Mouse (Mus musculus) heart, embryonic 12.5 days (tissue): ENCODE data around the gene Tgds. TPM values are rescaled to one million over a fixed set of nuclear protein-coding genes. Genes with fewer than 3 reads are reported as not detected.

Experiments used
- ATAC-seq: fragments of 200-750 bp; cut with Nextera tagmentation; 2 replicates; pipeline ENCODE4 v1.8.0; 2017; ENCODE audit warnings: moderate TSS enrichment, moderate library complexity; ENCODE audit not compliant: insufficient number of reproducible peaks, low FRiP score
- H3K27ac ChIP-seq: fragments of 300-500 bp; sonication (generic); 2 replicates; pipeline ENCODE4 v1.5.1; 2016; ENCODE audit warnings: mild to moderate bottlenecking, moderate library complexity; ENCODE audit not compliant: poor library complexity, severe bottlenecking
- H3K27me3 ChIP-seq: fragments of 300-500 bp; sonication (generic); replicated peaks from 2 replicates; pipeline ENCODE4 v1.6.1; 2016; ENCODE audit warnings: mild to moderate bottlenecking, moderate library complexity
- H3K36me3 ChIP-seq: fragments of 300-500 bp; sonication (generic); 2 replicates; pipeline ENCODE4 v1.6.1; 2016; ENCODE audit warnings: mild to moderate bottlenecking, moderate library complexity
- H3K4me1 ChIP-seq: fragments of 300-500 bp; sonication (generic); replicated peaks from 2 replicates; pipeline ENCODE4 v1.6.1; 2016; ENCODE audit warnings: mild to moderate bottlenecking
- H3K4me2 ChIP-seq: fragments of 300-500 bp; sonication (generic); 2 replicates; pipeline ENCODE4 v1.6.1; 2016; ENCODE audit warnings: mild to moderate bottlenecking, moderate library complexity
- H3K4me3 ChIP-seq: fragments of 300-500 bp; sonication (generic); 2 replicates; pipeline ENCODE4 v1.5.1; 2016; ENCODE audit warnings: mild to moderate bottlenecking
- H3K9ac ChIP-seq: fragments of 300-500 bp; sonication (generic); 2 replicates; pipeline ENCODE4 v1.6.1; 2016; ENCODE audit warnings: mild to moderate bottlenecking, moderate library complexity
- H3K9me3 ChIP-seq: fragments of 300-500 bp; sonication (generic); replicated peaks from 2 replicates; pipeline ENCODE4 v1.6.1; 2016; ENCODE audit warnings: mild to moderate bottlenecking, moderate library complexity
- WGBS: fragments of 180-500 bp; shearing (Covaris S2); methylation state at CpG from one replicate; pipeline ENCODE4 v1.1.7; 2016; 5-methylcytosine and 5-hydroxymethylcytosine counted together
- polyA plus RNA-seq: library from polyadenylated mRNA; unstranded; fragments of >200 nt; fragmentation: Nextera tagmentation; extraction: Ambion mirVana; gene quantifications from 2 replicates; pipeline ENCODE4 v1.2.1, GENCODE M21; 2016

Tgds gene
- polyA plus RNA-seq: 34.7 and 35.3 TPM in 2 replicates

GRCm38 (mm10) chr14:118132642-118132977, at the start of gene Tgds:
Gene Tgds (minus strand): TSS chr14:118132755.
- Histone ChIP-seq H3K9me3 (no peaks in the 10 kb centered on the region), H3K36me3 (peaks cover 26% of the 10 kb centered on the region), H3K4me2 (peak within 1 kb of the TSS; percentile 84), H3K27ac (peak within 1 kb of the TSS; percentile 2; the same call in 1 of the 2 replicates), H3K27me3 (peaks cover 4% of the 10 kb centered on the region), H3K4me3 (peak within 1 kb of the TSS; percentile 75), H3K4me1 (peaks cover 18% of the 10 kb centered on the region), H3K9ac (peak within 1 kb of the TSS; percentile 87)
- under 1% methylated on average over 28 of the region's 28 CpGs for WGBS
- peak; percentile 83 for ATAC-seq

DNA sequence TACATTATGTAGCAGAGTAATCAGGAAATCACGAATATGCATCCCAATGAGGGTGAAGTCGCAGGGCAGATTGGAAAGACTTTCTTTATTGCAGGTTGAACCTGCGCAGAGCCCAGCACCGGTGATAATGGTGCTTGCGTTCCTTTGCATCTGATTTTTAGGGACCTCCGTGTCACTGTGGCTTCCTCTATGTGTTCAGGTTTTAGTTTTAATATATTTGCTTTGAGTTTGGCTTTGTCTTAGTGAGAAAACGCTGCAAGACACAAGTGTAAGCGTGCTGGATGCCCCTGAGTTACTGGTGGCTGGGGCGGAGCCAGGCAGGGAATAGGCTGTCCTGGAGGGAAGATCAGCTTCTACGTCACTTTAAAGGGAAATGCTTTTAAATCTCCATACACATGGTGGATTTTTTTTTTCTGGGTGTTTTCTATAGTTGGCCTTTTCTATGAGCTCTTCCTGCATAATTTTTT, 48.2 kb upstream of the Tgds start:
- H3K36me3 ChIP-seq: no peaks in the 10 kb centered on the region
- H3K27ac ChIP-seq: peak overlapping the region; percentile 77; the same call in 1 of the 2 replicates
- H3K27me3 ChIP-seq: no peaks in the 10 kb centered on the region
- peak overlapping the region; percentile 61 for H3K4me3 ChIP-seq
- peak overlapping the region; percentile 60; the same call in 1 of the 2 replicates for H3K9ac ChIP-seq
- peak overlapping the region; percentile 88 for H3K4me2 ChIP-seq
- ATAC-seq: peak; percentile 81
- 0 out of 2 replicates have a peak, but pooled peaks cover 2% of the 10 kb centered on the region for H3K4me1 ChIP-seq
- no peaks in the 10 kb centered on the region for H3K9me3 ChIP-seq
- WGBS: 6% methylated on average over 10 of the region's 10 CpGs

DNA sequence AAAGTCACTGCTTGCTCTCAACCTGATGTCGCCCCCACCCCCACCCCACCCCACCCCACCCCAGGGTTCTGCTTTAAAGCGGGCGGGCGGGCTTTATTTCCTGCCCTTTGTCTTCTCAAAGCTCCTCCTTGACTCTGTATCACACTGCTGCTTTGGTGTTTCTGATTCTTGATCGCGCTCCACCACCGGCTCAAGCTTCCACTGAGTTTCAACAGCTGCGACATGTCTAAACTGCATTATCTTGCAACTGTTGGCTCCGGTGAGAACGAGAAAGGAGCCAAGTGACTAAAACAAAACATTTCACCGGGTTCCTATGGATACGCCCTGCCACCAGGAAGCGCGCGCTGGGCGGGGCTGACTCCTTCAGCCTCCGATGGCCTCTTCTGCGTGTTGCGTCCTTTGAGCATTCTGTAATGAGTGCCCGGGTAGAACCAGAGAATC, 47.6 kb upstream of the Tgds start:
- under 1% methylated on average over 20 of the region's 20 CpGs for WGBS
- Histone ChIP-seq H3K4me3 (peak overlapping the region; percentile 61), H3K4me2 (peak overlapping the region; percentile 88), H3K36me3 (no peaks in the 10 kb centered on the region), H3K27ac (peak overlapping the region; percentile 77), H3K4me1 (0 out of 2 replicates have a peak, but pooled peaks cover 2% of the 10 kb centered on the region), H3K9me3 (no peaks in the 10 kb centered on the region), H3K27me3 (no peaks in the 10 kb centered on the region), H3K9ac (peak overlapping the region; percentile 60)
- ATAC-seq: peak; percentile 88

- Histone ChIP-seq H3K27me3 (no peaks in the 10 kb centered on the region), H3K27ac (peak overlapping the region; percentile 77), H3K9ac (peak overlapping the region; percentile 60), H3K4me1 (0 out of 2 replicates have a peak, but pooled peaks cover 2% of the 10 kb centered on the region), H3K4me3 (peak overlapping the region; percentile 61), H3K36me3 (no peaks in the 10 kb centered on the region), H3K4me2 (peak overlapping the region; percentile 88), H3K9me3 (no peaks in the 10 kb centered on the region)
- 32% methylated on average over 7 of the region's 7 CpGs for WGBS
- no peak for ATAC-seq
Observed at GRCm38 (mm10) chr14:118179701-118180100, 47.1 kb upstream of the Tgds start.

DNA sequence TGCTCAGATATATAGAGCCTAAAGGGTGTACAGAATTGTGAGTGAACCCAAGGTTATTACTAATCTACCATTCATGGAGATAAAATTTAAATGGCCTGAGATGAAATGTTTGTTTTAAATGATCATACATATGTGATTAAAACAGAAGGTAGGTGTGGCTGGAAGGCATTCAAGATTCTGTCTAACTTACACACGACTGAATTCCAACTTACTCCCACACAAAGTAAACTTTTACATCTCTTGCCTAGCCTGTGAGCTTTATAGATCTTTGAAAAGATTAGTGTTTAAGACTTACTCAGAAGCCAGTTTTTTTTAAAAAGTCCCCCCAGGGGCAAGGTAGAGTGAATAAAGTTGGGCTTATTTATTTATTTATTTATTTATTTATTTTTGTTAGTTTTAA, 46.7 kb upstream of the Tgds start:
- Histone ChIP-seq H3K4me3 (no peak overlapping the region), H3K36me3 (no peaks in the 10 kb centered on the region), H3K4me1 (0 out of 2 replicates have a peak, but pooled peaks cover 2% of the 10 kb centered on the region), H3K27ac (no peak overlapping the region), H3K4me2 (no peak overlapping the region; the same call in 1 of the 2 replicates), H3K9ac (no peak overlapping the region), H3K9me3 (no peaks in the 10 kb centered on the region), H3K27me3 (no peaks in the 10 kb centered on the region)
- ATAC-seq: no peak
- whole genome bisulfite sequencing: 43% methylated on average over 1 of the region's 1 CpGs

DNA sequence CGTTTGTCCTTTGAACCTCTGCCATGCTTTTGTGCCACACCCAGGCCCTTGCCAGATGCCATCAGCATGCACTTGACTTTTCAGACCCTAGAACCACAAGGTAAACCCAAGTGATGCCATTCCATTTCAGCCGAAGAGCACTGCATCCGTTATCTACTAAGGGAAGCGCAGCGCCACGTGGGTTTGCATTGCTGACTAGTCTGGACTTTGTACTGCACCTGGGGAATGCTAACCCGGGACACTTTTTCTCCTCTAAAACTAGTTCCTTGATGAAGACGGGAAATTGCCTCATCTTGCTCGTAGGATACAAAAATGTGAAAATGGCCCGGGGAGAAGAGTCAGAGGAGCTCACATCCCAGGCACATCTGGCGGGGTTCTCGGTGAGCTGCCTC, 43.1 kb upstream of the Tgds start:
- Histone ChIP-seq H3K4me3 (no peak overlapping the region), H3K9ac (no peak overlapping the region), H3K4me2 (no peak overlapping the region), H3K4me1 (peaks cover 10% of the 10 kb centered on the region; the same call in 1 of the 2 replicates), H3K9me3 (no peaks in the 10 kb centered on the region), H3K36me3 (no peaks in the 10 kb centered on the region), H3K27me3 (no peaks in the 10 kb centered on the region), H3K27ac (no peak overlapping the region)
- WGBS: 80% methylated on average over 12 of the region's 12 CpGs
- no peak for ATAC-seq

DNA sequence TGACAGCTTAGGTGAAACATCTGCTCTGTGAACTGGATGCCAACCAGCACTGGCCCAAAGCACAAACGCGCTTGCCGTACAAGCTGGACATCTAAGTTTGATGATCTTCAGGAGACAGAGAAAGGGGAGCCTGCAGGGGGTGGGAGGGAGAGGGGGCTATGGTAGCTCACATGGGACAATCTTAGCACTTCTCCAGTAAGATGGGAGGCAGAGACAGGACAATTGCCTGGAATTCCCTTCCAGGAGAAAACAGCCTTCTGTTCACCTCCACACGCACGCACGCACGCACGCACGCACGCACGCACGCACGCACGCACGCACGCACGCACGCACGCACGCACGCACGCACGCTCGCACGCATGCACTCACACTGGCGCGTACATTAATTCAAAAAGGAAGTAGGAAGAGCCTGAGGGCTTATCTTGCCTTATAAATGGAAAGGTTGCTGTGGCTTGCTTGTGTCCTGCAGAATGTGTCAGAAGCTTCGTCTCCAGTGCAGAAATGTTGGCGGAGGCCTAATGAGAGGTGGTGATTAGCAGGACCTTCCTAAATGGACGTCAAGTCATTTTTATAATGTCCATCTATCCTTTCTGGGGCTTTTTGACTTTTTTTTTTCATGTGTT, 42.6 kb upstream of the Tgds start:
- no peaks in the 10 kb centered on the region for H3K9me3 ChIP-seq
- no peak overlapping the region for H3K4me3 ChIP-seq
- ATAC-seq: no peak
- no peaks in the 10 kb centered on the region for H3K36me3 ChIP-seq
- no peaks in the 10 kb centered on the region for H3K27me3 ChIP-seq
- H3K4me1 ChIP-seq: peaks cover 10% of the 10 kb centered on the region; the same call in 1 of the 2 replicates
- 82% methylated on average over 30 of the region's 30 CpGs for WGBS
- no peak overlapping the region for H3K27ac ChIP-seq
- H3K4me2 ChIP-seq: no peak overlapping the region
- no peak overlapping the region for H3K9ac ChIP-seq

DNA sequence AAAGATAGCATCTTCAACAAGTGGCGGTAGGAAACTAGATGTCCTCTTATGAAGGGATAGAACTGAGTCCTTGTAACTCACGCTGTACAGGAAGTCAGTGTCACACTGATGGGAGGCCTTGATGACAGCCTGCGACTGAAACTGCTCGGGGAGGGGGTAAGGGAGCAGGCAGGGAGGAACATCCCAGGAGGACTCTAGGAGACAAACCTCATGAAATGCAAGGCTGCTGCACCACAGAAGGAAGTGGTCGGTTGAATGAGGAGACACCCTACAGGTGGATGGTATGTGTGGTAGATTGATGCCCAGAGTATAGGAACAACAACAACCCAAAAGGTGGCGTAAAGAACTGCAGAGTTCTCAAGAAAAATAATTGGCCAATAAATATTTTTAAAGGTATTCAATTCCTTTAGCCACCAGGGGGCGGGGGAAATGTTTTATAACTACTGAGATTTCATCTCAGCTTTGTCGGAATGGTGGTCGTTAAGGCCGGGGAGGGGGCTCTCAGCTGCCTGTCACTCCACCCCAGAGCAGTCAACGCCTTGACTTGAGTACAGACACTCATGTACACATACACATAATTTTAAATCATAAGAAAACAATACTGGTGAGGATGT, 41.1 kb upstream of the Tgds start:
- no peak overlapping the region for H3K4me2 ChIP-seq
- no peak for ATAC-seq
- H3K36me3 ChIP-seq: peaks cover 10% of the 10 kb centered on the region
- peaks cover 8% of the 10 kb centered on the region; the same call in 1 of the 2 replicates for H3K4me1 ChIP-seq
- no peak overlapping the region for H3K27ac ChIP-seq
- H3K9ac ChIP-seq: no peak overlapping the region
- no peaks in the 10 kb centered on the region for H3K9me3 ChIP-seq
- 60% methylated on average over 11 of the region's 11 CpGs for WGBS
- H3K27me3 ChIP-seq: no peaks in the 10 kb centered on the region
- H3K4me3 ChIP-seq: no peak overlapping the region

GRCm38 (mm10) chr14:118168776-118169175, 36.2 kb upstream of the Tgds start:
- H3K4me1 ChIP-seq: peaks cover 5% of the 10 kb centered on the region; the same call in 1 of the 2 replicates

DNA sequence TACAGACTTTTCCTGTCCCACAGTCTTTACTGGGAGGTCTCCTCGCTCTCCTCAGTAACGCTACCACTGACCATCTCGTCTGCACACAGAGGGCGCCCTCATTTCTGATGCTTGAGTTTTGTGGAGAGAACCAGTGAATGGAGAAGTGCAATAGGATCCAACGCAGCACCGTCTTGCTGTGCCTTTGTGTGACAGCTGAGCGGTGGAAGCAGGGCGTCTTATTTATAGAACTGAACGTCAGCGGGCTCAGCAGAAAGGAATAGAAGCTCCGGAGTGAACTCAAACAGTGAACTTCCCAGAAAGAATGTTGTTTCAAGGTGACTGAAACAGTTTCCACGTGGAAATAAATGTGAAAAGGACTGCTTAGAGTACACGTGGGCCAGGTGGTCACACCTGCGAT, 30.1 kb upstream of the Tgds start:
- Histone ChIP-seq H3K27ac (peak overlapping the region; percentile 59), H3K27me3 (no peaks in the 10 kb centered on the region), H3K9me3 (no peaks in the 10 kb centered on the region), H3K4me3 (no peak overlapping the region), H3K36me3 (peaks cover 34% of the 10 kb centered on the region), H3K4me2 (peak overlapping the region; percentile 45), H3K9ac (peak overlapping the region; percentile 15; the same call in 1 of the 2 replicates), H3K4me1 (peaks cover 7% of the 10 kb centered on the region)
- 0 out of 2 replicates have a peak, but pooled peaks have one; percentile 33 for ATAC-seq
- 46% methylated on average over 14 of the region's 14 CpGs for WGBS

More at GRCm38 (mm10) chr14:118168776-118169175, 36.2 kb upstream of the Tgds start:
- Histone ChIP-seq H3K4me2 (no peak overlapping the region), H3K36me3 (peaks cover 13% of the 10 kb centered on the region), H3K4me3 (no peak overlapping the region), H3K27ac (no peak overlapping the region), H3K9ac (no peak overlapping the region), H3K27me3 (no peaks in the 10 kb centered on the region), H3K9me3 (no peaks in the 10 kb centered on the region)
- no peak for ATAC-seq
- WGBS: 86% methylated on average over 4 of the region's 4 CpGs

GRCm38 (mm10) chr14:118161751-118162150, 29.2 kb upstream of the Tgds start:
- ATAC-seq: no peak
- Histone ChIP-seq H3K36me3 (peaks cover 36% of the 10 kb centered on the region), H3K9ac (no peak overlapping the region), H3K9me3 (no peaks in the 10 kb centered on the region), H3K4me1 (peaks cover 7% of the 10 kb centered on the region), H3K4me2 (no peak overlapping the region), H3K27me3 (0 out of 2 replicates have a peak, but pooled peaks cover under 1% of the 10 kb centered on the region), H3K27ac (no peak overlapping the region), H3K4me3 (no peak overlapping the region)
- 74% methylated on average over 3 of the region's 3 CpGs for WGBS
